17 mouse cellular contexts compared by ENCODE assay signal in the genomic region with DNA sequence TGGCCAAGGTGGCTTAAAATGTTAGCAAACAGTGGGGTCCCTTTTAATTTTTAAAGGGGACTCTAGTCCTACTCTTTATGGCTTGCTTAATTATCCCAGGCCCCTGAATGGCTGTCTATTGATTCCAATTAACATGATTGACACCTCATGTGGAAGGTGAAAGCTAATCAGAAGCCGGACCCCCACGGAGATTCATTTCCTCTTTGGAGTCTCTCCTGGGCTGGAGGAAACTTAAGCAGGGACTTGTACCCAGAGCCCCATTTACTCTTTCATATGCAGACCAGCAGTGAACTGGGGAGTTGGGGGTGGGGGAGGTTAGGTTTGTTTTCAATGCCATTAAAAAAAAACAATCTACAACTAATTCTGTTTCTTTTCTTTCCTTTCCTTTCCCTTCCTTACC.
"Had no signal": no experiment of that assay in that cellular context is flagged by ENCODE, and none has a peak within 500 bp of the region (broad histone marks: within the 10 kb centered on the region; RNA-seq: fewer than 3 reads in every experiment).

No protein-coding gene starts in this region.

- H3K9ac ChIP-seq: liver, embryonic 13.5 days; liver, postnatal 0 days; lung, embryonic 15.5 days; midbrain, embryonic 15.5 days; neural tube, embryonic 12.5 days had no signal

- H3K36me3 ChIP-seq: liver, embryonic 13.5 days; lung, embryonic 15.5 days; midbrain, embryonic 15.5 days; neural tube, embryonic 12.5 days had no signal

- H3K27ac ChIP-seq: liver, embryonic 13.5 days; lung, embryonic 15.5 days; macrophage; midbrain, embryonic 15.5 days; neural tube, embryonic 12.5 days had no signal

- H3K4me1 ChIP-seq: liver, embryonic 13.5 days; lung, embryonic 15.5 days; megakaryocyte, embryonic 14.5 days; neural tube, embryonic 12.5 days had no signal

- H3K4me2 ChIP-seq: liver, embryonic 13.5 days; lung, embryonic 15.5 days; midbrain, embryonic 11.5 days; midbrain, embryonic 15.5 days; neural tube, embryonic 12.5 days had no signal

- H3K9me3 ChIP-seq: liver, embryonic 13.5 days; lung, embryonic 15.5 days; megakaryocyte, embryonic 14.5 days; midbrain, embryonic 15.5 days; neural tube, embryonic 12.5 days had no signal

- H3K4me3 ChIP-seq: liver, embryonic 13.5 days; lung, embryonic 15.5 days; megakaryocyte, embryonic 14.5 days; midbrain, embryonic 15.5 days; neural tube, embryonic 12.5 days had no signal

- DNase-seq: kidney, postnatal 14 days; layer of hippocampus, adult 9-11 months; left cerebral cortex, postnatal 4 days; liver; liver, embryonic 13.5 days; liver, postnatal 0 days; lung, postnatal 14 days; right cerebral cortex, postnatal 4 days; spleen, adult 18-20 months; thymus, adult 2 months; thymus, postnatal 25 days had no signal

- ATAC-seq: liver, postnatal 0 days; midbrain, embryonic 15.5 days had no signal

- H3K27me3 ChIP-seq: liver, embryonic 13.5 days; lung, embryonic 15.5 days; megakaryocyte, embryonic 14.5 days had no signal
